Mouse (Mus musculus) testis, postnatal 14 days (tissue): Measurements from ENCODE around the gene Fhit.

Experiments used
- DNase-seq: peaks from one replicate; pipeline ENCODE4 v3.0.0; 2021; ENCODE audit warnings: low spot score

Fhit gene

DNA sequence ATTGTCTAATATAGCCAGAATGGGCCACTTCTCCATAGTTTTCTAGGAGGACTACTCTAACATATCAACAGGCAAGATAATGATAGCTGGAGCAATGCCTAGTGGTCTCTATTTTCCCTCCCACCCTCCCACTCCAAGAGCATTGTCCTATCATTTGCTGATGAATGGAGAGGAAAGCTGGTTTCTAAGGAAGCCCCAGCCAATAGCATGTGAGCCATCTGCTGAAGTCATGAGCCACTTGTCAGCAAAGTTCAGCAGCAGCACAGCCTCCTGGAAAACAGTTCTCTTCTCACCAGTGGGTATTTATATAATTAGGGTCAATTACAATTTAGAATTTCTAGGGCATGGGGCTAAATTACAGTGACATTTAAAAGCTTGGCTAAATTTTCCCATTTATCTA is 1035.3 kb downstream of the Fhit start:
- no peak for DNase-seq

DNA sequence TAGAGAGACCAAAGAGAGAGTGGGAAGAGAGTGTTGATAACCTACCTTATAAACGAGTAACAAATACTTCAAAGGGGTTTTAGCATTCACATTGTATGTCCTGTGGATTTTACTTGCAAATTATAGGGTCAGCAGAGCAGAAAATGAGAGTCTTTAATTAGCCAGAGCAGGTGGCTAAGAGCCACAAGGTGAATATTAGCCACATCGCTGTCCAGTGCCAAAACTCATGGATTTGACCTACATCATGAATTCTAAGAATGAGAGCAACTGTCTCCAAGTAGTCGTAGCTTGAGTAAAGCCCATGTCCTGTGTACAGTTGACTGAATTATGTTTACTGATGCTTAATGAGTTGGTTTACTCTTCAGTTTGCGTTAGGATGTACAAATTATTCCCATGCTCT is 1039.7 kb downstream of the Fhit start:
- no peak for DNase-seq

- no peak for DNase-seq
Observed at GRCm38 (mm10) chr14:10096236-10096635, 1065.6 kb downstream of the Fhit start.

- no peak for DNase-seq
Observed at GRCm38 (mm10) chr14:10079062-10079461, 1082.8 kb downstream of the Fhit start.

DNA sequence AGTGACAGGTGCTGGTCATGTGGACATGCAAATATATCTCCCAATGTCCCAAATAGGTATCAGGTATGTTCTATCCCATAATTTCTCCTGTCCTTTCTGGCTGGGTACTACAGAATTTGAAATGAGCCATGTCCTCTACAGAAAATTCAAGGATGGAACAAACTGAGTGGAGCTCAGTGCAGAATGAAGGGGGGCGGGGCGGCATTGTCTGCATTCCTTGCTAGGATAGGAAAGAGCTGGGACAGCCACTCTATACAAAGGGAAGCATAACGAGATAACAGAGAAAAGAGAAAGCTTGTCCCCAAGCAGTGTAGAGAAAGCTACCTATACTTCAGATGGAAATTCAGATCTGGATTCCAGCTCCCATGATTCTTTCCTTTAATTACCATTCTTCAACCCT is 1111.9 kb downstream of the Fhit start:
- no peak for DNase-seq

DNA sequence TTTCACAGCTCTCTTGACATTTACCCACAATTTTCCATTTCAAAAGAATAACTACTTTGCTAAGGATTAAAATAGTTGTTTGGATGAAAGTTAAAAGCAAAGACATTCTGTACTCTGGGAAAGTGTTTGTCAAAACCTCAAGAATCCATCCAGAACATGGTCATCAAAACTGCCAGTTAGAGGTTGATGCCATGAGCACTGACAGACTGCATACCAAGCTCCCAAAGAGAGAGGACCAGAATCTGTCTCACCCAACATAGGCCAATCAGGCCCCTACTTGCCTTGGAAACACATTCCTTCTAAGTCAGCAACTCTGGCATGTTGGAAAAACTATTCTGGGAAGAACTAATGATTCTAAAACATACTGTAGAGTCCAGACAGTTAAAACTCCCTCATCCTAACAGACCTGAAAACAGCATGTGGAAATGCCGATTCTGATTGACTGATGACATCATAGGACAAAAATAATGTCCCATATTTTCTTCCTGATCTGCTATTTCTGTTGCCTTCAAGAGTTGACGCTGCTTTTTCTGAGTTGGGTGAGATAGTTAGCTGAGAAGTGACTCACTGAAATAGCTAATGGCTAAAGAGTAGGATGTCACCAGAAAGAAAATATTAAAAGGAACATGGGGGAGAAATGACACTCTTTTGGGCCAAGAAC is 1114.6 kb downstream of the Fhit start:
- no peak for DNase-seq

GRCm38 (mm10) chr14:10046336-10047122 is 1115.3 kb downstream of the Fhit start:
- no peak for DNase-seq

DNA sequence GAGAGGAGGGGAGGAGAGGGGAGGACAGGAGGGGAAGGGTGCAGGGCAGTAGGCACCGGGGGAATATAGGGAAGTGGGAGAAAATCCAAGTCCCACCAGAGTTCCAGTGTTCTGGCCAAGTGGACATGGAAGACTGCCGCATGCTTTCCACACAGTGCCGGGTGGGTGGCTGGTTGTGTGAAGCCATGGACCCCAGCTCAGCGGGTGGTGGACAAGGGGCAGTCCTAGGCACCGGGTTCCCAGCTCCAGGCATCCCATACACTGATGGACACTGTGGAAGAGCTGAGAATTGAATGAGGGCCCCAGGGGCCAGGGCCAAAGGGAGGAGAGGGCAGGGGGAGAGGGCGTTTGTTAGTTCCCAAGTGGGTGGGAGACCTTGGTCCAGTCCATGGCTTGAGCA is 1123.8 kb downstream of the Fhit start:
- no peak for DNase-seq

- DNase-seq: no peak
Observed at GRCm38 (mm10) chr14:10036685-10037215, 1125.1 kb downstream of the Fhit start.

- no peak for DNase-seq
Observed at GRCm38 (mm10) chr14:10035682-10036081, 1126.2 kb downstream of the Fhit start.

- no peak for DNase-seq
Observed at GRCm38 (mm10) chr14:10035270-10035669, 1126.6 kb downstream of the Fhit start.

GRCm38 (mm10) chr14:10023382-10023781 is 1138.5 kb downstream of the Fhit start:
- DNase-seq: no peak

DNA sequence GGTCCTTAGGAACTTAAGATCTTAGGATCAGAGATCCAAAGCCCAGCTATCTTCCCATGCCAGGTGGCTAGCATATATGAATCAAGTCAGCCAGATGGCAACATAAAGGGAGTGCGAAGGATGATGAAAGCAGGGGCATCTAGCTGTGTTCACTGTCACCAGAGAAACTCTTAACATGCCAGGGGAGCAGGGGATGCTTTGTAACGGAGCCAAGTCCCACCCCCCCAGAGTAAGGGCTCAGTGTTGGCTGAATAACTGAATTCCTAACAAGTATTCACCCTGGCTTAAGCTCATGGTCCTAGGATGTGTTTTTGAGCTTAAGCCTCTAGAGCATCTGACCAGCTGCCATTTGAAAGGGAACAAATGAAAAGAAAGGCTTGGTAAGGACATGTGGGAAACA is 1139.5 kb downstream of the Fhit start:
- DNase-seq: no peak

DNA sequence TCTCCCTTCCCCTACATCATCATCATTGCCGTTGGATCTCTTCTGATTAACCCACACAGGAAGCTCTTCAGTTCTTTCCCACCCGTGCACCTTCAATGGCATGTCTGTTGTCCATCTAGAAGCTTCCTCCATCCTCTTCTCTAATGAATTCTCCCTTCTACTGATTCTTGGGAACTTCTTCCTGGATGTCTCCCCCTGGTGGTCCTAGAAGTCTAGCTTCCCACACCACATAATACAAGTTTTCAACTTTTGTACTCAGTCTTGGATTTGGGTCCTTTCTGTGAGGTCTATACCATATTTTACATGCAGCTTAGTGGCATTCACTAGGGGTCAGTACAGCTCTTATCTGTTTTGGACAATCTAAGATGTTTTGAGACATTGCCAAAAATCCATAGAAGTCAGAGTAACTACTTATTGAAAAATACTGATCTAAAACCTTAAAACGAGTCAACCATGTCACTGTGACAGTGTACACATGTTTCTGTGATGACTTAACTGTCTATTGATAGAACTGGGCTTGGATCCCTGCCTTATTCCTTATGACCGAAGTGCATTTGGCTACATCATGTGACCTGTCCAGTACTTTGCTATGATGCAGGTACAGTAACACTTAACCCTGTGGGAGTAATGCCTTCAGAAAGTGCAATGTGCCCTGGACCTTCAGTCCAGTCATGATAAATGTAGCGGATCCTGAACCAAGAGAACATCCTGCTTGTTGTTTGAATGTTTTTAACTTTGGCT is 1141.3 kb downstream of the Fhit start:
- DNase-seq: no peak

- DNase-seq: no peak
Observed at GRCm38 (mm10) chr14:10013817-10014266, 1148.0 kb downstream of the Fhit start.

- no peak for DNase-seq
Observed at GRCm38 (mm10) chr14:10013003-10013816, 1148.6 kb downstream of the Fhit start.

DNA sequence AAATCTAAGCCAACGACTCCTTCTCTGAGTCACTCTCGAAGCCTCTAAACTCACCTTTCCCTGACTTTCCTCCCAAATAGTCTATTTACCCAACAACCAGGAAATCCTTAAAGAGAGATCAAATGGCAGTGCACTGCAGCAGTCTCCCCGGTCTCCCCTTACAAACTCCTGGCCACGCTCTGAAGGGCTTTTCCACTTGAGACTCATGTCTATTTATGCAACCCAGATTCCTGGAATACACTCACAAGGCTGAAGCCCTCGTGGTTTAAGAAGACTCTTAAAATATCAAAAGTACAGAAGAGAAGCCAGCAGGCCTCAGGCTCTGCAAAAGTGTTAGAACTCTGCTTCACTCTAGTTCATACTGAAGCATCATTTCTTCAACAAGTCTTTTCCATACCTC is 1155.6 kb downstream of the Fhit start:
- DNase-seq: no peak

DNA sequence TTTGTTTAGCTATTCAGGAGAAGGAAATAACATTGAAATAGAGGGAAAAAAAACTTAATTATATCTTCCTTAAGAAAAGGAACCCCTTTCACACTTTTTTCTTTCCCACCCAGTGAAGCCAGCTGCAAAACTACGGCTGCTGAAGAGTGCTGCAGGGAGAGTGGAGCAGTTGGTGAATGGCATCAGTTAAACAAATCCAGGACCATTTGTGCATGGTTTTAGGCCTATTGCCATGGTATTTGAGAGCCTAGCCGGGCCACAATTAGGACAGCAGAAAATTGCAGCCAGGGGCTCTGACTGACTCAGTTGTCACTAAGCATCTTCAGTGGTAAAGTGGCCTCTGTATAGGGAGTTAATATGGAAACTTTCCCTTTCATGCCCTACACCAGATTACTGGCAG is 1158.0 kb downstream of the Fhit start:
- no peak for DNase-seq

- no peak for DNase-seq
Observed at GRCm38 (mm10) chr14:9990677-9991076, 1171.2 kb downstream of the Fhit start.

DNA sequence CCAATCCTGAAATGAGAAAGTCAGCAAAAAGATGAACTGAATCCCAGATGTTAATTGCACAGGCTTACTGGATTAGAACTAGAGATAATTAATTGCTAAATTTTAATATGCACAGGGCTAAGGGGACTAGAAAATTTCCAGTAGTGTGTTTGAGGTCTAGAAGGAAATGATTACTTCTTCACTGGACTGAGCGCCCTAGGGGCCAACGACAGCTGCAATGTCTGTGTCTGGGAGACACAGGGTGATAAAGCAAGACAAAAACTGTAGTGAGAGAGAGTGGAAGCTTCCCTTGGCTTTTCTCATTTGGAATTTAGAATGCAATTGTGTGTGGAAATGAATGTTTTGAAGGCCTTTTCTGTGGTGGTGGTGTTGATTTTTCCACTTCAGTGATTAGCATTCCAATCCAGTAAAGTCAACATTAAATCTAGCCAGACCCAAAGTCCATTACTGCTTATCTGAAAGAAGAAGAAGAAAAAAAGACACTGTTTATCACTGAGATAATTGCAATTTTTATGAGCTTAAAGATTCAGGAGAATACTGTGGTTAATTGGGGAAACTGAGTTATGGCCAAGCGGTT is 1184.8 kb downstream of the Fhit start:
- DNase-seq: no peak

- DNase-seq: no peak
Observed at GRCm38 (mm10) chr14:9974402-9974801, 1187.4 kb downstream of the Fhit start.
